Mouse (Mus musculus) c-Kit-negative CD71-positive TER-119-positive erythroid progenitor cells, embryonic 14.5 days (primary cell): ENCODE measurements around the gene Tle6.
"Not testable (repeated sequence)": the region's sequence is repeated elsewhere in the genome, so short reads cannot be mapped to it uniquely, and the experiment has no call there.

Experiments used
- DNase-seq: peaks from one replicate; pipeline ENCODE4 v3.0.0-alpha.2; 2013; ENCODE audit warnings: low read depth, low spot score

The Tle6 gene

GRCm38 (mm10) chr10:81600738-81601203 lies at the start of gene Tle6:
Gene Tle6 (minus strand): TSS chr10:81601073.
- peak; percentile 81 for DNase-seq

- peak; percentile 92 for DNase-seq
Observed at GRCm38 (mm10) chr10:81648803-81649775, 48.2 kb upstream of the Tle6 start, which contains the start of gene Gm10778. Gene Gm10778 (plus strand): TSS chr10:81649059.

- DNase-seq, result no peak
Observed at GRCm38 (mm10) chr10:81646015-81646555, 45.2 kb upstream of the Tle6 start.

- no peak for DNase-seq
Observed at GRCm38 (mm10) chr10:81645391-81645790, 44.5 kb upstream of the Tle6 start.

GRCm38 (mm10) chr10:81644716-81645115 lies 43.8 kb upstream of the Tle6 start:
- no peak for DNase-seq

GRCm38 (mm10) chr10:81644162-81644561 lies 43.3 kb upstream of the Tle6 start:
- DNase-seq, result no peak

GRCm38 (mm10) chr10:81643449-81644055 lies 42.7 kb upstream of the Tle6 start:
- DNase-seq, result peak; percentile 75

GRCm38 (mm10) chr10:81642648-81643448 lies 42.0 kb upstream of the Tle6 start:
- no peak for DNase-seq

GRCm38 (mm10) chr10:81641978-81642647 lies 41.2 kb upstream of the Tle6 start:
- no peak for DNase-seq

- no peak for DNase-seq
Observed at GRCm38 (mm10) chr10:81641566-81641965, 40.7 kb upstream of the Tle6 start.

- DNase-seq, result not testable (repeated sequence)
Observed at GRCm38 (mm10) chr10:81640825-81641224, 40.0 kb upstream of the Tle6 start.

GRCm38 (mm10) chr10:81638101-81638500 lies 37.2 kb upstream of the Tle6 start:
- DNase-seq, result no peak

GRCm38 (mm10) chr10:81636338-81636737 lies 35.5 kb upstream of the Tle6 start:
- no peak for DNase-seq

- peak; percentile 76 for DNase-seq
Observed at GRCm38 (mm10) chr10:81633253-81634099, 32.6 kb upstream of the Tle6 start.

- DNase-seq, result no peak
Observed at GRCm38 (mm10) chr10:81628390-81628789, 27.5 kb upstream of the Tle6 start, which contains the start of gene Ankrd24. Gene Ankrd24 (plus strand): TSS chr10:81628540.

GRCm38 (mm10) chr10:81627836-81628220 lies 27.0 kb upstream of the Tle6 start:
- no peak for DNase-seq

- DNase-seq, result peak; percentile 85
Observed at GRCm38 (mm10) chr10:81626994-81627835, 26.3 kb upstream of the Tle6 start, which contains the start of gene Sirt6. Gene Sirt6 (minus strand): TSS chr10:81627797.

- no peak for DNase-seq
Observed at GRCm38 (mm10) chr10:81626101-81626993, 25.5 kb upstream of the Tle6 start.
